Mouse (Mus musculus): ENCODE measurements around the gene Ly6c1. TPM values are rescaled to one million over a fixed set of nuclear protein-coding genes. Genes with fewer than 3 reads are reported as not detected.
"Not testable (repeated sequence)": the region's sequence is repeated elsewhere in the genome, so short reads cannot be mapped to it uniquely, and the experiment has no call there.

The Ly6c1 gene
- total RNA-seq (2021) (100 to 1,000 TPM; 229 to 273 TPM), polyA plus RNA-seq (2012; rRNA removed) (596 and 653 TPM in 2 replicates)
- long read RNA-seq, transcript Ly6c1-201 (4 exons, 844 nt), result major isoform, 34 of 73 reads
- long read RNA-seq, partial matches to known transcripts, result 18 of 73 reads
- long read RNA-seq, other reads (novel, unspliced or antisense), result 10 of 73 reads

GRCm38 (mm10) chr15:75048642-75049261 is at the start of gene Ly6c1:
Gene Ly6c1 (minus strand): TSS chr15:75048830.
- peak within 1 kb of the TSS; percentile 75 for H3K9ac ChIP-seq (ENCODE audit: low read depth, low read length)
- peak within 1 kb of the TSS; percentile 91 for H3K27ac ChIP-seq
- intact Hi-C loops (cut with DNase I); H3K36me3 ChIP-seq (ENCODE audit: control insufficient read depth, insufficient read depth, low read length); H3K79me2 ChIP-seq (replicated peaks; ENCODE audit: control insufficient read depth, insufficient read depth, low read length); H3K27me3 ChIP-seq (ENCODE audit: control insufficient read depth, insufficient read depth, low read length); H3K4me1 ChIP-seq (ENCODE audit: control insufficient read depth, insufficient read depth, low read length): not testable (repeated sequence)
- peak within 1 kb of the TSS; percentile 46 for H3K4me3 ChIP-seq
- DNase-seq, result peak in 1 of 2 experiments; percentile 40
- WGBS, result 33% methylated on average over 1 of the region's 1 CpGs

GRCm38 (mm10) chr15:75088041-75088440 is 39.4 kb upstream of the Ly6c1 start:
- H3K4me1 ChIP-seq (ENCODE audit: control insufficient read depth, insufficient read depth, low read length); H3K36me3 ChIP-seq (ENCODE audit: control insufficient read depth, insufficient read depth, low read length); H3K9ac ChIP-seq (ENCODE audit: low read depth, low read length); intact Hi-C loops (cut with DNase I); H3K27ac ChIP-seq; DNase-seq; H3K27me3 ChIP-seq (ENCODE audit: control insufficient read depth, insufficient read depth, low read length); H3K4me3 ChIP-seq; H3K79me2 ChIP-seq (replicated peaks; ENCODE audit: control insufficient read depth, insufficient read depth, low read length): not testable (repeated sequence)
- 7% methylated on average over 2 of the region's 2 CpGs for WGBS
- TF ChIP-seq CTCF (IDR thresholded peaks at IDR 0.05), result peak; percentile 79

GRCm38 (mm10) chr15:75069965-75070364 is 21.3 kb upstream of the Ly6c1 start:
- no peak for TF ChIP-seq CTCF (IDR thresholded peaks at IDR 0.05)
- no peak for TF ChIP-seq POLR2A (IDR thresholded peaks at IDR 0.05; ENCODE audit: insufficient read depth, low read depth, low read length)
- TF ChIP-seq EP300 (IDR thresholded peaks at IDR 0.05; ENCODE audit: insufficient read depth, low read depth, low read length), result no peak
- intact Hi-C loops (cut with DNase I), result loop anchor here (1.0 kb wide), 1 partner anchor 64 kb away; no protein-coding TSS in a partner anchor
- 79% methylated on average over 4 of the region's 4 CpGs for WGBS

GRCm38 (mm10) chr15:75062030-75062574 is 13.5 kb upstream of the Ly6c1 start:
- not testable (repeated sequence) for H3K4me1 ChIP-seq (ENCODE audit: control insufficient read depth, insufficient read depth, low read length); H3K79me2 ChIP-seq (replicated peaks; ENCODE audit: control insufficient read depth, insufficient read depth, low read length); H3K9ac ChIP-seq (ENCODE audit: low read depth, low read length); H3K27me3 ChIP-seq (ENCODE audit: control insufficient read depth, insufficient read depth, low read length); H3K27ac ChIP-seq; H3K36me3 ChIP-seq (ENCODE audit: control insufficient read depth, insufficient read depth, low read length); H3K4me3 ChIP-seq
- intact Hi-C loops (cut with DNase I), result loop anchor here (5.0 kb wide), 1 partner anchor 40 kb away; no protein-coding TSS in a partner anchor
- peak; percentile 85 for TF ChIP-seq CTCF (IDR thresholded peaks at IDR 0.05)
- DNase-seq, result peak; percentile 56 to 82
- WGBS, result 42% methylated on average over 6 of the region's 6 CpGs

More at GRCm38 (mm10) chr15:75069965-75070364, 21.3 kb upstream of the Ly6c1 start:
- no peaks in the 10 kb centered on the region for H3K79me2 ChIP-seq (replicated peaks; ENCODE audit: control insufficient read depth, insufficient read depth, low read length)
- H3K4me1 ChIP-seq (ENCODE audit: control insufficient read depth, insufficient read depth, low read length), result no peaks in the 10 kb centered on the region
- no peaks in the 10 kb centered on the region for H3K36me3 ChIP-seq (ENCODE audit: control insufficient read depth, insufficient read depth, low read length)
- H3K27ac ChIP-seq, result no peak overlapping the region
- H3K9ac ChIP-seq (ENCODE audit: low read depth, low read length), result no peak overlapping the region
- H3K27me3 ChIP-seq (ENCODE audit: control insufficient read depth, insufficient read depth, low read length), result no peaks in the 10 kb centered on the region
- DNase-seq, result no peak
- no peak overlapping the region for H3K4me3 ChIP-seq

GRCm38 (mm10) chr15:75060505-75060904 is 11.9 kb upstream of the Ly6c1 start:
- Histone ChIP-seq H3K9ac (ENCODE audit: low read depth, low read length) (no peak overlapping the region), H3K4me3 (no peak overlapping the region), H3K4me1 (ENCODE audit: control insufficient read depth, insufficient read depth, low read length) (no peaks in the 10 kb centered on the region; the same call in 1 of the 2 replicates), H3K27me3 (ENCODE audit: control insufficient read depth, insufficient read depth, low read length) (no peaks in the 10 kb centered on the region; the same call in 1 of the 2 replicates), H3K36me3 (ENCODE audit: control insufficient read depth, insufficient read depth, low read length) (no peaks in the 10 kb centered on the region), H3K79me2 (replicated peaks; ENCODE audit: control insufficient read depth, insufficient read depth, low read length) (no peaks in the 10 kb centered on the region), H3K27ac (0 out of 2 replicates have a peak overlapping the region, but pooled peaks have one; percentile 2)
- 0 out of 2 replicates have a peak, but pooled peaks have one; percentile 31 for TF ChIP-seq EP300 (IDR thresholded peaks at IDR 0.05; ENCODE audit: insufficient read depth, low read depth, low read length)
- TF ChIP-seq POLR2A (IDR thresholded peaks at IDR 0.05; ENCODE audit: insufficient read depth, low read depth, low read length), result no peak
- TF ChIP-seq CTCF (IDR thresholded peaks at IDR 0.05), result peak; percentile 97
- intact Hi-C loops (cut with DNase I), result loop anchor here (1.0 to 5.0 kb wide), 6 partner anchors 38 to 300 kb away; no protein-coding TSS in a partner anchor
- peak; percentile 46 to 65 for DNase-seq

- intact Hi-C loops (cut with DNase I), result loop anchor here (1.0 to 2.0 kb wide), 2 partner anchors 47 to 59 kb away; no protein-coding TSS in a partner anchor
- 65% methylated on average over 2 of the region's 2 CpGs for WGBS
Observed at GRCm38 (mm10) chr15:75055985-75056384, 7.4 kb upstream of the Ly6c1 start.

More at GRCm38 (mm10) chr15:75055985-75056384, 7.4 kb upstream of the Ly6c1 start:
- DNase-seq, result no peak
- Histone ChIP-seq H3K27me3 (ENCODE audit: control insufficient read depth, insufficient read depth, low read length) (no peaks in the 10 kb centered on the region; the same call in 1 of the 2 replicates), H3K4me3 (no peak overlapping the region), H3K27ac (peak overlapping the region; percentile 63), H3K9ac (ENCODE audit: low read depth, low read length) (no peak overlapping the region), H3K4me1 (ENCODE audit: control insufficient read depth, insufficient read depth, low read length) (no peaks in the 10 kb centered on the region; the same call in 1 of the 2 replicates), H3K79me2 (replicated peaks; ENCODE audit: control insufficient read depth, insufficient read depth, low read length) (no peaks in the 10 kb centered on the region), H3K36me3 (ENCODE audit: control insufficient read depth, insufficient read depth, low read length) (no peaks in the 10 kb centered on the region)
- no peak for TF ChIP-seq EP300 (IDR thresholded peaks at IDR 0.05; ENCODE audit: insufficient read depth, low read depth, low read length)
- TF ChIP-seq CTCF (IDR thresholded peaks at IDR 0.05), result no peak
- TF ChIP-seq POLR2A (IDR thresholded peaks at IDR 0.05; ENCODE audit: insufficient read depth, low read depth, low read length), result no peak

All from heart, adult 2 months (tissue).